Mouse (Mus musculus) heart, postnatal 0 days (tissue): ENCODE measurements around the gene Sbk1.

Source experiments
- CTCF ChIP-seq: IDR thresholded peaks from 2 replicates; pipeline ENCODE4 v1.5.1; 2016; ENCODE audit warnings: antibody characterized with exemption, control low read depth, low read depth
- EP300 ChIP-seq: IDR thresholded peaks from 2 replicates; pipeline ENCODE4 v1.6.1; 2016; ENCODE audit warnings: antibody characterized with exemption, low read depth

- TF ChIP-seq CTCF (no peak), EP300 (no peak)
Measured at GRCm38 (mm10) chr7:126261823-126262222, 10.6 kb upstream of the Sbk1 start.
